Mouse (Mus musculus) small intestine, adult 2 months (tissue): Measurements from ENCODE around the gene Mus81. TPM values are rescaled to one million over a fixed set of nuclear protein-coding genes. Genes with fewer than 3 reads are reported as not detected.

Source experiments
- H3K27ac ChIP-seq: fragments of 200-500 bp; 2 replicates; pipeline ENCODE4 v1.5.1; 2012; ENCODE audit warnings: low read depth, low read length, control low read depth, inconsistent platforms; ENCODE audit not compliant: insufficient read depth
- H3K27me3 ChIP-seq: fragments of 200-500 bp; 2 replicates; pipeline ENCODE4 v1.6.1; 2012; ENCODE audit warnings: mild to moderate bottlenecking, moderate library complexity, low read length, inconsistent platforms; ENCODE audit not compliant: control insufficient read depth, insufficient read depth
- H3K36me3 ChIP-seq: fragments of 200-500 bp; 2 replicates; pipeline ENCODE4 v1.6.1; 2012; ENCODE audit warnings: mild to moderate bottlenecking, low read length, control low read depth, inconsistent platforms; ENCODE audit not compliant: control insufficient read depth, insufficient read depth
- H3K4me1 ChIP-seq: fragments of 200-500 bp; 2 replicates; pipeline ENCODE4 v1.6.1; 2012; ENCODE audit warnings: low read length, inconsistent platforms, mixed read lengths; ENCODE audit not compliant: control insufficient read depth, insufficient read depth, insufficient read length
- H3K4me3 ChIP-seq: fragments of 200-500 bp; 2 replicates; pipeline ENCODE4 v1.5.1; 2012; ENCODE audit warnings: low read depth, mild to moderate bottlenecking, control low read depth, inconsistent platforms, low read length, moderate library complexity
- CTCF ChIP-seq: fragments of 200-500 bp; IDR thresholded peaks from 2 replicates; pipeline ENCODE4 v1.5.1; 2012; ENCODE audit warnings: low read depth, mild to moderate bottlenecking, control low read depth, inconsistent platforms, low read length, moderate library complexity, mixed read lengths; ENCODE audit not compliant: insufficient replicate concordance, insufficient read length; ENCODE audit errors: extremely low read depth
- WGBS: fragments of 180-500 bp; shearing (Covaris S2); methylation state at CpG from one replicate; pipeline ENCODE4 v1.1.7; 2018; 5-methylcytosine and 5-hydroxymethylcytosine counted together
- polyA plus RNA-seq: library from polyadenylated mRNA; depleted of rRNA; stranded (reverse); fragments of >200 nt; gene quantifications from 2 replicates; pipeline ENCODE4 v1.2.3, GENCODE M21; 2012; rRNA removed

Gene Mus81
- polyA plus RNA-seq, 1 experiment, result 29.1 TPM

DNA sequence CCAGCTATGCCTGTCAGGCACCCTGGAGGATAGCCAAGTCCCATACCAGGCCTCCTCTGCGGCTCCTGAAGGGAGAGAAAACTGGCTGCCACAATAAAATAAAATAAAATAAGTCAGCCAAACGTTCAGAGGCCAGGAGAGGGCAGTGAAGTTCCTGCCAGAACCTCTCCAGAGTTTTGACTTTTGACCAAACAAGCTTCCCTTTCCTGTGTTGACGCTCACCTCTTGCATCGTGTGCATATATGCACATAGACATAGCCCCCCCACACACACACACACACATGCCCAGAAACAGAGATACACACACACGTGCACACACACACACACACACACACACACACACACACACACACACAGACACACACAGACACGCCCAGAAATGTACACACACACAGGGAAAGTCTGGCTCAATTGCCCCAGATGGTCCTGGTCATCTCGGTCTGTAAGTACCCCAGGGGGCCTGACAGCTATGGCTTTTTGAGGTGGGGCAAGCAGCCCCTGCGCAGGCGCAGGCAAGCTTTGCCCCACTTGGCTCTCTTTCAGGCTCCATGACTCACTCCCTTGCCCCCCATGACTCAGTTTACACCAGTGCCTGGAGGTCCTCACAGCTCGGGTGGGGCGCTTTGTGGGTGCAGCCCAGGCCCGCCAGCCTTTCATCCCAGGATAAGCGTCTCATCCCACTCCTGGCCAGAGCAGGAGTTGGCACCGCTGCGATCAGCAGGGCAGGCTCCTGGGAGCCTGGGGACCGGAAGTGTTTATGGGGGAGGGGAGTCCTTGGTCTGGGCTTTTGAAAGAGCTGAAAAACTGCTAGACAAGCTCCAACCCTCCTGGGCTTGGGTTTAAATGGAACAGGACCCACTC lies 55.0 kb downstream of the Mus81 start:
- no peak for TF ChIP-seq CTCF
- H3K4me1 ChIP-seq, result peaks cover 9% of the 10 kb centered on the region
- peak overlapping the region; percentile 1; the same call in 1 of the 2 replicates for H3K27ac ChIP-seq
- peak overlapping the region; percentile 59 for H3K4me3 ChIP-seq
- 2% methylated on average over 16 of the region's 16 CpGs for WGBS
- no peaks in the 10 kb centered on the region for H3K36me3 ChIP-seq
- H3K27me3 ChIP-seq, result no peaks in the 10 kb centered on the region

Other genes with a start within 250 kb of the Mus81 start
- gene Pacs1, start 215.3 kb downstream of the Mus81 start, polyA plus RNA-seq, result 5.9 and 8.9 TPM in 2 replicates
- 37.2 and 66.7 TPM in 2 replicates for gene Sf3b2, start 192.9 kb downstream of the Mus81 start, polyA plus RNA-seq
- gene Gal3st3, start 190.1 kb downstream of the Mus81 start, polyA plus RNA-seq, result 0.04 TPM in 1 of 2 replicates, not detected in the other
- not detected in 2 replicates for gene Catsper1, start 152.7 kb downstream of the Mus81 start, polyA plus RNA-seq
- 226 and 874 TPM in 2 replicates for gene Cst6, start 138.8 kb downstream of the Mus81 start, polyA plus RNA-seq
- 11.8 and 27.0 TPM in 2 replicates for gene Eif1ad, start 121.7 kb downstream of the Mus81 start, polyA plus RNA-seq
- 63.6 and 100 TPM in 2 replicates for gene Banf1, start 121.2 kb downstream of the Mus81 start, polyA plus RNA-seq
- gene Sart1, start 99.7 kb downstream of the Mus81 start, polyA plus RNA-seq, result 7.3 and 27.7 TPM in 2 replicates
- gene Tsga10ip, start 85.9 kb downstream of the Mus81 start, polyA plus RNA-seq, result 1.4 and 8.3 TPM in 2 replicates
- gene Drap1, start 63.4 kb downstream of the Mus81 start, polyA plus RNA-seq, result 32.9 and 63.2 TPM in 2 replicates
- gene AI837181, start 63.3 kb downstream of the Mus81 start, polyA plus RNA-seq, result 41.8 and 76.3 TPM in 2 replicates
- 0.91 and 2.6 TPM in 2 replicates for gene Fosl1, start 40.9 kb downstream of the Mus81 start, polyA plus RNA-seq
- gene Ccdc85b, start 30.5 kb downstream of the Mus81 start, polyA plus RNA-seq, result 3.3 and 4.4 TPM in 2 replicates
- gene Fibp, start 27.8 kb downstream of the Mus81 start, polyA plus RNA-seq, result 72.5 and 143 TPM in 2 replicates
- gene Ctsw, start 19.9 kb downstream of the Mus81 start, polyA plus RNA-seq, result 8.2 and 10.2 TPM in 2 replicates
- 22.4 and 26.5 TPM in 2 replicates for gene Efemp2, start 14.4 kb downstream of the Mus81 start, polyA plus RNA-seq
- 320 and 703 TPM in 2 replicates for gene Cfl1, start 2.1 kb upstream of the Mus81 start, polyA plus RNA-seq
- 0.19 TPM in 1 of 2 replicates, not detected in the other for gene 1700020D05Rik, start 15.4 kb upstream of the Mus81 start, polyA plus RNA-seq
- gene Snx32, start 22.1 kb upstream of the Mus81 start, polyA plus RNA-seq, result 1.7 and 3.2 TPM in 2 replicates
- 28.5 and 55.3 TPM in 2 replicates for gene Ovol1, start 72.2 kb upstream of the Mus81 start, polyA plus RNA-seq
- 20.2 and 37.1 TPM in 2 replicates for gene Ap5b1, start 79.6 kb upstream of the Mus81 start, polyA plus RNA-seq
- 47.0 and 68.0 TPM in 2 replicates for gene Rnaseh2c, start 113.5 kb upstream of the Mus81 start, polyA plus RNA-seq
- 19.0 and 40.4 TPM in 2 replicates for gene Kat5, start 121.8 kb upstream of the Mus81 start, polyA plus RNA-seq
- gene Rela, start 149.1 kb upstream of the Mus81 start, polyA plus RNA-seq, result 35.8 and 61.0 TPM in 2 replicates
- gene Sipa1, start 175.3 kb upstream of the Mus81 start, polyA plus RNA-seq, result 35.1 and 54.0 TPM in 2 replicates
- 65.8 and 169 TPM in 2 replicates for gene Map3k11, start 200.3 kb upstream of the Mus81 start, polyA plus RNA-seq
- gene Pcnx3, start 200.5 kb upstream of the Mus81 start, polyA plus RNA-seq, result 85.4 and 150 TPM in 2 replicates
- gene Kcnk7, start 216.0 kb upstream of the Mus81 start, polyA plus RNA-seq, result 0.57 TPM in 1 of 2 replicates, not detected in the other
- 62.1 and 100 TPM in 2 replicates for gene Ehbp1l1, start 237.9 kb upstream of the Mus81 start, polyA plus RNA-seq
- 69.8 and 126 TPM in 2 replicates for gene Fam89b, start 241.3 kb upstream of the Mus81 start, polyA plus RNA-seq